Mouse (Mus musculus) myocyte (in vitro differentiated cells): ENCODE measurements around the gene Smg9.

Experiments used
- MYOD1 ChIP-seq, 3 experiments: IDR thresholded peaks; one replicate each; pipeline ENCODE4 v1.6.1; 2011; ENCODE audit warnings: control low read depth in 2 of 3, low read depth in 2 of 3, mild to moderate bottlenecking in 2 of 3, moderate library complexity in 1 of 3; ENCODE audit not compliant: insufficient read length in 2 of 3, control insufficient read depth in 1 of 3
- POLR2A ChIP-seq: IDR thresholded peaks from one replicate; pipeline ENCODE4 v1.6.1; 2011; ENCODE audit warnings: low read depth, mild to moderate bottlenecking, control low read depth, moderate library complexity; ENCODE audit not compliant: insufficient read length
- TCF12 ChIP-seq: IDR thresholded peaks from one replicate; pipeline ENCODE4 v1.6.1; 2011; ENCODE audit warnings: mild to moderate bottlenecking, control low read depth; ENCODE audit not compliant: poor library complexity, insufficient read depth, severe bottlenecking

DNA sequence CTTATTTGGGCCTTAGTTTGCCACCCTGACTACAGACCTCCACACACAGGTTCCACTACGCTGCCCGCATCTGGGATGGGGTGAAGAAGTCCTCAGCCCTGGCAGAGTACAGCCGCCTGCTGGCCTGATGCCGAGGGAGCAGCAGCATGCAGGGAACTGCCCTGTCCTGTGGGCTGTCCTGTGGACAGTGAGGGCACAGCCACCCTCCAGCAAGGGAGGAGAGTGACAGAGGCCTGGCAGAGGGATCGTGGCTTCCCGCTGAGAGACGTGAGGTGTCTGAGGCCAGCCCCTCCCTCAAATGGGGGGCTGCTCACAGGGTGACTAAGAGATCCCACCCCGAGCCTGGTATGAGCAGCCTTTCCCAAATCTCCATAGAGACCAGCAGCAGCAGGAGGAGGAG is 22.8 kb downstream of the Smg9 start:
- TF ChIP-seq POLR2A, result no peak
- TF ChIP-seq MYOD1 (IDR thresholded peaks at IDR 0.05; ENCODE audit: control insufficient read depth in 1 of 3, insufficient read length in 2 of 3, low read depth in 2 of 3), result no peak
- TF ChIP-seq TCF12, result no peak
